Mouse (Mus musculus): ENCODE measurements at regions not wholly inside any gene's neighbourhood (a gene's known extent, or its start where the extent isn't known, plus 50 kb on each side); places are given as distances from the start of the nearest gene placed in this dataset.

GRCm38 (mm10) chr10:118797256-118797655 lies 72.8 kb downstream of the Dyrk2 start:
- no peaks in the 10 kb centered on the region for H3K9me3 ChIP-seq
- peaks cover 14% of the 10 kb centered on the region for H3K4me1 ChIP-seq
- no peak overlapping the region for H3K27ac ChIP-seq (replicated peaks)
- no peak overlapping the region for H3K4me3 ChIP-seq
- H3K27me3 ChIP-seq (replicated peaks; ENCODE audit: low read depth, poor library complexity, severe bottlenecking), result no peaks in the 10 kb centered on the region
- no peak for DNase-seq (ENCODE audit: low spot score)
- 86% methylated on average over 5 of the region's 5 CpGs for WGBS
- H3K36me3 ChIP-seq (replicated peaks), result no peaks in the 10 kb centered on the region

GRCm38 (mm10) chr10:118799767-118800166 lies 70.2 kb downstream of the Dyrk2 start:
- Histone ChIP-seq H3K27me3 (replicated peaks; ENCODE audit: low read depth, poor library complexity, severe bottlenecking) (no peaks in the 10 kb centered on the region), H3K4me1 (peaks cover 8% of the 10 kb centered on the region), H3K9me3 (no peaks in the 10 kb centered on the region), H3K36me3 (replicated peaks) (no peaks in the 10 kb centered on the region), H3K27ac (replicated peaks) (no peak overlapping the region), H3K4me3 (no peak overlapping the region)
- no peak for DNase-seq (ENCODE audit: low spot score)
- 94% methylated on average over 8 of the region's 8 CpGs for WGBS

GRCm38 (mm10) chr10:118803922-118804557 lies 66.0 kb downstream of the Dyrk2 start:
- H3K27me3 ChIP-seq (replicated peaks; ENCODE audit: low read depth, poor library complexity, severe bottlenecking), result no peaks in the 10 kb centered on the region
- peaks cover 4% of the 10 kb centered on the region for H3K4me1 ChIP-seq
- no peak overlapping the region for H3K4me3 ChIP-seq
- no peak overlapping the region for H3K27ac ChIP-seq (replicated peaks)
- H3K36me3 ChIP-seq (replicated peaks), result no peaks in the 10 kb centered on the region
- no peak for DNase-seq (ENCODE audit: low spot score)
- H3K9me3 ChIP-seq, result no peaks in the 10 kb centered on the region
- WGBS, result 90% methylated on average over 20 of the region's 20 CpGs

- Histone ChIP-seq H3K4me3 (no peak overlapping the region), H3K27me3 (replicated peaks; ENCODE audit: low read depth, poor library complexity, severe bottlenecking) (no peaks in the 10 kb centered on the region), H3K27ac (replicated peaks) (no peak overlapping the region), H3K4me1 (peaks cover 4% of the 10 kb centered on the region), H3K36me3 (replicated peaks) (no peaks in the 10 kb centered on the region), H3K9me3 (no peaks in the 10 kb centered on the region)
- 59% methylated on average over 5 of the region's 5 CpGs for WGBS
- DNase-seq (ENCODE audit: low spot score), result no peak
These were observed 65.4 kb downstream of the Dyrk2 start for GRCm38 (mm10) chr10:118804574-118804973.

Measured in embryonic facial prominence, embryonic 10.5 days (tissue).